Mouse (Mus musculus) MEL (cell line): ENCODE measurements around the gene Slc3a1. TPM values are rescaled to one million over a fixed set of nuclear protein-coding genes. Genes with fewer than 3 reads are reported as not detected.

Source experiments
- DNase-seq: peaks from one replicate; pipeline ENCODE4 v3.0.0; 2011; ENCODE audit warnings: low read depth, low spot score
- H3K27ac ChIP-seq: 2 replicates; pipeline ENCODE4 v1.5.1; 2012; ENCODE audit warnings: low read depth, mild to moderate bottlenecking, control low read depth, low read length, moderate library complexity; ENCODE audit not compliant: control insufficient read depth
- H3K27me3 ChIP-seq, 2 experiments: fragments of 150-350 bp in 1 of 2; sonication (generic) in 1 of 2; 2 replicates each; pipeline ENCODE4 v1.6.1; 2012; ENCODE audit warnings: low read length in 2 of 2, mild to moderate bottlenecking in 2 of 2, improper control_type of control experiment in 1 of 2, moderate library complexity in 1 of 2; ENCODE audit not compliant: insufficient read depth in 2 of 2, control insufficient read depth in 1 of 2
- H3K36me3 ChIP-seq, 2 experiments: 2 replicates each; pipeline ENCODE4 v1.6.1; 2012 to 2014; ENCODE audit warnings: low read length in 2 of 2, improper control_type of control experiment in 1 of 2, inconsistent platforms in 1 of 2, mild to moderate bottlenecking in 1 of 2; ENCODE audit not compliant: insufficient read depth in 2 of 2, control insufficient read depth in 1 of 2
- H3K4me1 ChIP-seq, 2 experiments: fragments of 150-350 bp in 1 of 2; sonication (generic) in 1 of 2; 2 replicates each; pipeline ENCODE4 v1.6.1; 2012; ENCODE audit warnings: low read length in 2 of 2, improper control_type of control experiment in 1 of 2, mild to moderate bottlenecking in 1 of 2; ENCODE audit not compliant: insufficient read depth in 2 of 2, control insufficient read depth in 1 of 2
- H3K4me3 ChIP-seq, 2 experiments: fragments of 150-350 bp in 1 of 2; sonication (generic) in 1 of 2; 2 replicates each; pipeline ENCODE4 v1.5.1; 2012; ENCODE audit warnings: low read depth in 2 of 2, low read length in 2 of 2, mild to moderate bottlenecking in 2 of 2, moderate library complexity in 2 of 2, control low read depth in 1 of 2, improper control_type of control experiment in 1 of 2; ENCODE audit not compliant: control insufficient read depth in 1 of 2, insufficient read depth in 1 of 2
- H3K79me2 ChIP-seq: 2 replicates; pipeline ENCODE4 v1.6.1; 2012; ENCODE audit warnings: mild to moderate bottlenecking, low read length, moderate library complexity; ENCODE audit not compliant: control insufficient read depth, poor library complexity, insufficient read depth
- H3K9ac ChIP-seq: 2 replicates; pipeline ENCODE4 v1.6.1; 2012; ENCODE audit warnings: low read depth, mild to moderate bottlenecking, control low read depth, low read length, moderate library complexity; ENCODE audit not compliant: control insufficient read depth, poor library complexity, severe bottlenecking
- H3K9me3 ChIP-seq: fragments of 150-350 bp; sonication (generic); replicated peaks from 2 replicates; pipeline ENCODE4 v1.6.1; 2012; ENCODE audit warnings: mild to moderate bottlenecking, low read length, improper control_type of control experiment, moderate library complexity; ENCODE audit not compliant: insufficient read depth
- BHLHE40 ChIP-seq: IDR thresholded peaks from 2 replicates; pipeline ENCODE4 v1.6.1; 2012; ENCODE audit warnings: low read depth, mild to moderate bottlenecking, inconsistent platforms, low read length, improper control_type of control experiment, borderline replicate concordance
- CHD2 ChIP-seq: IDR thresholded peaks from 2 replicates; pipeline ENCODE4 v1.6.1; 2011; ENCODE audit warnings: low read length, improper control_type of control experiment
- CTCF ChIP-seq, 3 experiments: IDR thresholded peaks in 2 of 3; conservative IDR thresholded peaks in 1 of 3; 2 replicates each; pipeline ENCODE4 v1.5.1; 2011 to 2012; ENCODE audit warnings: low read length in 3 of 3, low read depth in 2 of 3, mild to moderate bottlenecking in 2 of 3, improper control_type of control experiment in 1 of 3, inconsistent platforms in 1 of 3, mixed read lengths in 1 of 3, moderate library complexity in 1 of 3; ENCODE audit not compliant: control insufficient read depth in 1 of 3, insufficient read depth in 1 of 3, poor library complexity in 1 of 3, severe bottlenecking in 1 of 3
- ELF1 ChIP-seq: IDR thresholded peaks from 2 replicates; pipeline ENCODE4 v1.6.1; 2014; ENCODE audit warnings: low read depth, mild to moderate bottlenecking, inconsistent platforms, low read length, improper control_type of control experiment, moderate library complexity
- GABPA ChIP-seq: IDR thresholded peaks from 2 replicates; pipeline ENCODE4 v1.6.1; 2012; ENCODE audit warnings: low read depth, mild to moderate bottlenecking, inconsistent platforms, low read length, improper control_type of control experiment, moderate library complexity
- HCFC1 ChIP-seq: IDR thresholded peaks from 2 replicates; pipeline ENCODE4 v1.6.1; 2012; ENCODE audit warnings: low read depth, mild to moderate bottlenecking, inconsistent platforms, low read length, improper control_type of control experiment, moderate library complexity
- JUND ChIP-seq: IDR thresholded peaks from 2 replicates; pipeline ENCODE4 v1.6.1; 2011; ENCODE audit warnings: low read depth, mild to moderate bottlenecking, improper control_type of control experiment, low read length
- KAT2A ChIP-seq: conservative IDR thresholded peaks from 2 replicates; pipeline ENCODE4 v1.6.1; 2012; ENCODE audit warnings: low read depth, low read length, improper control_type of control experiment, inconsistent platforms
- MAZ ChIP-seq: IDR thresholded peaks from 2 replicates; pipeline ENCODE4 v1.6.1; 2012; ENCODE audit warnings: low read depth, mild to moderate bottlenecking, inconsistent platforms, low read length, improper control_type of control experiment
- MXI1 ChIP-seq: IDR thresholded peaks from 2 replicates; pipeline ENCODE4 v1.6.1; 2011; ENCODE audit warnings: mild to moderate bottlenecking, low read depth, low read length, improper control_type of control experiment
- MYC ChIP-seq: IDR thresholded peaks from 2 replicates; pipeline ENCODE4 v1.6.1; 2011; ENCODE audit warnings: low read depth, mild to moderate bottlenecking, low read length, improper control_type of control experiment, moderate library complexity
- NELFE ChIP-seq: IDR thresholded peaks from 2 replicates; pipeline ENCODE4 v1.6.1; 2011; ENCODE audit warnings: low read depth, low read length, improper control_type of control experiment
- POLR2A ChIP-seq, 2 experiments: IDR thresholded peaks; 2 replicates each; pipeline ENCODE4 v1.6.1; 2011 to 2012; ENCODE audit warnings: low read length in 2 of 2, mild to moderate bottlenecking in 2 of 2, control low read depth in 1 of 2, improper control_type of control experiment in 1 of 2, low read depth in 1 of 2, moderate library complexity in 1 of 2; ENCODE audit not compliant: control insufficient read depth in 1 of 2, insufficient read depth in 1 of 2, poor library complexity in 1 of 2
- RAD21 ChIP-seq: IDR thresholded peaks from 2 replicates; pipeline ENCODE4 v1.6.1; 2011; ENCODE audit warnings: mild to moderate bottlenecking, low read depth, low read length, improper control_type of control experiment
- SIN3A ChIP-seq: IDR thresholded peaks from 2 replicates; pipeline ENCODE4 v1.6.1; 2012; ENCODE audit warnings: low read length, improper control_type of control experiment, inconsistent platforms
- TAL1 ChIP-seq: IDR thresholded peaks from 2 replicates; pipeline ENCODE4 v1.6.1; 2012; ENCODE audit warnings: mild to moderate bottlenecking, inconsistent platforms, low read length, moderate library complexity, mixed read lengths
- TBP ChIP-seq: IDR thresholded peaks from 2 replicates; pipeline ENCODE4 v1.8.0; 2011; ENCODE audit warnings: low read depth, low read length, improper control_type of control experiment
- TCF12 ChIP-seq: IDR thresholded peaks from 2 replicates; pipeline ENCODE4 v1.6.1; 2014; ENCODE audit warnings: low read depth, mild to moderate bottlenecking, inconsistent platforms, low read length, improper control_type of control experiment, moderate library complexity
- USF1 ChIP-seq: IDR thresholded peaks from 2 replicates; pipeline ENCODE4 v1.6.1; 2014; ENCODE audit warnings: low read depth, mild to moderate bottlenecking, inconsistent platforms, low read length, improper control_type of control experiment, moderate library complexity
- ZMIZ1 ChIP-seq: IDR thresholded peaks from 2 replicates; pipeline ENCODE4 v1.6.1; 2012; ENCODE audit warnings: low read depth, mild to moderate bottlenecking, inconsistent platforms, low read length, improper control_type of control experiment, moderate library complexity
- polyA plus RNA-seq, 2 experiments: library from polyadenylated mRNA; stranded (reverse) in 1 of 2; unstranded in 1 of 2; fragments of >175 nt in 1 of 2; fragments of >200 nt in 1 of 2; gene quantifications; 2 replicates each; pipeline versions ENCODE4 v1.2.1 to v1.2.4; 2012; ENCODE audit warnings: low replicate concordance in 2 of 2, low read depth in 1 of 2; ENCODE audit not compliant: insufficient read length in 2 of 2, insufficient read depth in 1 of 2, missing spikeins in 1 of 2
- total RNA-seq: library from RNA; depleted of rRNA; stranded (reverse); fragments of 300-350 nt; gene quantifications from 2 replicates; pipeline ENCODE4 v1.2.3, GENCODE M21; 2012

Slc3a1 gene
- total and polyA plus RNA-seq, 3 experiments = 0.08 TPM; not detected in 1

DNA sequence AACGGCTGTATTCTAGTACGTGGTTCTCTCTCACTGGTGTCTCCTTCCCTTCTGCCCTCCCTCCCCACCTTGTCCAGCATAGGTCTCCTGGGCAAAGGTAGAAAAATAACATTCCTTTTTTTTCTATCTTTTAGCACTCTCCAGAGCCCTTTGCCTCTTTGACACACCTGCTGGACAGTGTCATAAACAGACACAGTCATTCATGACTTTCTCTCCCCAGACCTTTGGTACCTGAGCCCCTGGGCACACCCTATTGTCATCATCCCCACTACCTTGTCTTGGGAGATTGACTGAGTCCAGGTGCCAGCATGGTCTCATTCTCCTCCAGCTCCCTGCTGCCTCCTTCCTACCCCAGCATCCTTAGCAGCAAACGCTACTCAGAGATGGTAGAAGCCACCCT lies 4.9 kb downstream of the Slc3a1 start:
- H3K27ac ChIP-seq = no peak overlapping the region

DNA sequence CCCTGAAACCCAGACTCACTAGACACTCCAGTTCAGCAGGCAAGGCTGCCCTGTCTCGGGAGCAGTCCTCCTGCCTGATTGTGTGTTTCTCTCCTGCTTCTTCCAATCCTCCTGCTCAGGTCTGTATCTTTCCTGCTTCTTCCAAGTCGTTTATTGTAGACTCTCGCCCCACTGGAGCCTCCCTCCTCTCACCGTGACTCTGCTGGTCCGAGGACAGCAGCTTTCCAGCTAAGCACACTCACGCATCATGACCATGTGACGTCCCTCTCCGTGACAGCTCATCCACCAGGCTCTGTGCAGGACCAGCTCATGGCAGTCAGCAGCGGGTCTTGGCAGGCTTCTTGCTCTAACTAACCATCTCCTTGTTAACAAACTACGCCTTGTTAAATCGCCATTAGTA lies 5.9 kb downstream of the Slc3a1 start:
- H3K4me3 ChIP-seq = no peak overlapping the region
- peaks cover 0 to 2% of the 10 kb centered on the region in 2 experiments; a peak in 1 of 4 replicates for H3K27me3 ChIP-seq
- no peak for DNase-seq
- no peak overlapping the region for H3K27ac ChIP-seq
- H3K9me3 ChIP-seq = no peaks in the 10 kb centered on the region
- no peak overlapping the region for H3K9ac ChIP-seq
- H3K79me2 ChIP-seq = no peaks in the 10 kb centered on the region
- no peaks in the 10 kb centered on the region for H3K4me1 ChIP-seq
- TF ChIP-seq CHD2 (no peak), TAL1 (no peak), RAD21 (no peak), POLR2A (IDR thresholded peaks at IDR 0.05; ENCODE audit: control insufficient read depth in 1 of 2, insufficient read depth in 1 of 2, low read depth in 1 of 2, low read length in 2 of 2, poor library complexity in 1 of 2) (no peak), ZMIZ1 (no peak), GABPA (no peak)
- no peaks in the 10 kb centered on the region for H3K36me3 ChIP-seq

More for the DNA sequence above, 4.9 kb downstream of the Slc3a1 start:
- Histone ChIP-seq H3K79me2 (no peaks in the 10 kb centered on the region), H3K9me3 (no peaks in the 10 kb centered on the region), H3K36me3 (no peaks in the 10 kb centered on the region), H3K27me3 (peaks cover 0 to 2% of the 10 kb centered on the region in 2 experiments; a peak in 1 of 4 replicates), H3K9ac (no peak overlapping the region), H3K4me3 (no peak overlapping the region), H3K4me1 (no peaks in the 10 kb centered on the region)
- DNase-seq = no peak
- no peak for TF ChIP-seq NELFE
- no peak for TF ChIP-seq JUND
- no peak for TF ChIP-seq POLR2A (IDR thresholded peaks at IDR 0.05; ENCODE audit: control insufficient read depth in 1 of 2, insufficient read depth in 1 of 2, low read depth in 1 of 2, low read length in 2 of 2, poor library complexity in 1 of 2)
- TF ChIP-seq MAZ = no peak
- no peak for TF ChIP-seq ELF1
- no peak for TF ChIP-seq TAL1
- TF ChIP-seq USF1 = no peak
- no peak for TF ChIP-seq KAT2A
- no peak for TF ChIP-seq BHLHE40
- no peak for TF ChIP-seq ZMIZ1
- no peak for TF ChIP-seq CTCF (IDR thresholded peaks at IDR 0.05 in 2 of 3, conservative IDR thresholded peaks at IDR 0.05 in 1 of 3; ENCODE audit: control insufficient read depth in 1 of 3, insufficient read depth in 1 of 3, low read depth in 2 of 3, low read length in 3 of 3, poor library complexity in 1 of 3, severe bottlenecking in 1 of 3)
- no peak for TF ChIP-seq TCF12
- no peak for TF ChIP-seq MXI1
- no peak for TF ChIP-seq HCFC1
- TF ChIP-seq SIN3A = no peak
- no peak for TF ChIP-seq TBP
- no peak for TF ChIP-seq MYC
